Mouse (Mus musculus): ENCODE measurements around the gene Cntnap5a. TPM values are rescaled to one million over a fixed set of nuclear protein-coding genes. Genes with fewer than 3 reads are reported as not detected.

Cntnap5a gene
- polyA plus RNA-seq, 1 experiment from 2014 or later = 1.5 TPM

- Histone ChIP-seq H3K4me2 (ENCODE audit: low read length) (no peak overlapping the region), H3K4me1 (replicated peaks; ENCODE audit: control insufficient read depth, insufficient read depth, low read length) (no peaks in the 10 kb centered on the region), H3K27ac (ENCODE audit: low read length) (no peak overlapping the region), H3K27me3 (replicated peaks; ENCODE audit: control insufficient read depth, insufficient read depth, low read length) (no peaks in the 10 kb centered on the region), H3K9ac (replicated peaks; ENCODE audit: low read depth, low read length) (no peak overlapping the region), H3K4me3 (replicated peaks; ENCODE audit: low read length) (no peak overlapping the region), H3K36me3 (ENCODE audit: control insufficient read depth, insufficient read depth) (no peaks in the 10 kb centered on the region), H3K9me3 (ENCODE audit: control insufficient read depth, low read length) (no peaks in the 10 kb centered on the region)
- 59% methylated on average over 1 of the region's 1 CpGs for WGBS
- ATAC-seq = no peak
Observed at GRCm38 (mm10) chr1:116488780-116489569, 804.4 kb downstream of the Cntnap5a start.

GRCm38 (mm10) chr1:116577969-116578666 is 893.6 kb downstream of the Cntnap5a start:
- Histone ChIP-seq H3K4me1 (replicated peaks; ENCODE audit: control insufficient read depth, insufficient read depth, low read length) (no peaks in the 10 kb centered on the region), H3K27ac (ENCODE audit: low read length) (no peak overlapping the region), H3K4me2 (ENCODE audit: low read length) (no peak overlapping the region), H3K4me3 (replicated peaks; ENCODE audit: low read length) (no peak overlapping the region), H3K9ac (replicated peaks; ENCODE audit: low read depth, low read length) (no peak overlapping the region), H3K27me3 (replicated peaks; ENCODE audit: control insufficient read depth, insufficient read depth, low read length) (no peaks in the 10 kb centered on the region), H3K9me3 (ENCODE audit: control insufficient read depth, low read length) (no peaks in the 10 kb centered on the region), H3K36me3 (ENCODE audit: control insufficient read depth, insufficient read depth) (no peaks in the 10 kb centered on the region)
- ATAC-seq = no peak
- 79% methylated on average over 4 of the region's 4 CpGs for WGBS

GRCm38 (mm10) chr1:116616272-116616671 is 931.7 kb downstream of the Cntnap5a start:
- Histone ChIP-seq H3K36me3 (ENCODE audit: control insufficient read depth, insufficient read depth) (no peaks in the 10 kb centered on the region), H3K9ac (replicated peaks; ENCODE audit: low read depth, low read length) (no peak overlapping the region)
- no peak for ATAC-seq

More at GRCm38 (mm10) chr1:116616272-116616671, 931.7 kb downstream of the Cntnap5a start:
- Histone ChIP-seq H3K4me1 (replicated peaks; ENCODE audit: control insufficient read depth, insufficient read depth, low read length) (no peaks in the 10 kb centered on the region), H3K27me3 (replicated peaks; ENCODE audit: control insufficient read depth, insufficient read depth, low read length) (no peaks in the 10 kb centered on the region), H3K27ac (ENCODE audit: low read length) (no peak overlapping the region), H3K9me3 (ENCODE audit: control insufficient read depth, low read length) (no peaks in the 10 kb centered on the region), H3K4me3 (replicated peaks; ENCODE audit: low read length) (no peak overlapping the region), H3K4me2 (ENCODE audit: low read length) (no peak overlapping the region)

Small RNAs within 50 kb of the gene (microRNA-seq; reads per million reads assigned to microRNA genes)
- not detected for gene Gm23393
